Mouse (Mus musculus) liver, embryonic 14.5 days (tissue): ENCODE data around the gene Zmynd8.

ENCODE experiments used
- CTCF ChIP-seq: IDR thresholded peaks from 2 replicates; pipeline ENCODE4 v1.5.1; 2016; ENCODE audit warnings: antibody characterized with exemption, low read depth, control low read depth
- EP300 ChIP-seq: IDR thresholded peaks from 2 replicates; pipeline ENCODE4 v1.6.1; 2016; ENCODE audit warnings: antibody characterized with exemption, low read depth

DNA sequence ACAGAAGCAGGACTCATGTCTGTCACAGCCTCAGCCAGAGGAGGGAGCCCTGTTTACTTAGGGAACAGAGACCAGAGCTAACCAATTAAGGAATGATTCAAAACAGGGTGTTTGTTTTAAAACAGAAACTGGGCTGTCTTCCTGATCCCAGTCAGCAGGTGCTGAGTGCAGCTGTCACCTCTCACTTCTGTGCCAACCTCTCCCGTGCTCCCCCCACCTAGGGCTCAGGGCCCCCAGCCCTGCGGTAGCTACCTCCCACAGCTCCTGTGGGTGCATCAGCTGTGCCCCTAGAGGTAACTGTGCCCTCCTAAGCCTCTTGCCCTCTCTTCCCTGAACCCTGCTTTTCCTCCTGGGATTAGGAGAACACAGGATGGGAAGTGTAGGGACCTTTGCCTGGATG is 162.5 kb downstream of the Zmynd8 start:
- TF ChIP-seq EP300 (no peak), CTCF (no peak)
